Mouse (Mus musculus) adrenal gland, postnatal 25 days (tissue): ENCODE measurements around the gene Rack1. TPM values are rescaled to one million over a fixed set of nuclear protein-coding genes. Genes with fewer than 3 reads are reported as not detected.
"Not testable (repeated sequence)": the region's sequence is repeated elsewhere in the genome, so short reads cannot be mapped to it uniquely, and the experiment has no call there.

Source experiments
- DNase-seq: peaks from one replicate; pipeline ENCODE4 v3.0.0; 2021; ENCODE audit warnings: mixed read lengths
- total RNA-seq: library from RNA; stranded (reverse); gene quantifications from 2 replicates; pipeline ENCODE4 v1.2.3, GENCODE M21; 2021

The Rack1 gene
- total RNA-seq, 1 experiment from 2014 or later, result 598 TPM

DNA sequence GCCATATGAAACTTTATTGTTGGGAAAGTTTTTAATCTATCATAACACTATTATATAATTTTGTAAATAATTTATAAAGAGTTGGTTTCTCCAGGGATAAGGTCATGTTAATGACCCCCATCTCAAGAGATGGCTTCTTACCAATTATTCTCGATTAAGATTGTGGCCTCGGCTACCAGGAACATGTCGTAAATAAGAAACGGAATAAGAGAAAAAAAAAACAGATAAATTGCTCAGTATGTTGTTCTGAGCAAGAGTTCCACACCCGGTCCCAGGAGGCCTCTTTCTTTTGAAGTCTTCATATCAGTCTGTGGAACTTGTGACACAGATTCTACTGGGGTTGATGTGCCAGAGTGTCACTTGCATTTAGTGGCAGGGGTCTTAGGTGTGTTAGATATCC lies 41.1 kb downstream of the Rack1 start:
- DNase-seq, result no peak

DNA sequence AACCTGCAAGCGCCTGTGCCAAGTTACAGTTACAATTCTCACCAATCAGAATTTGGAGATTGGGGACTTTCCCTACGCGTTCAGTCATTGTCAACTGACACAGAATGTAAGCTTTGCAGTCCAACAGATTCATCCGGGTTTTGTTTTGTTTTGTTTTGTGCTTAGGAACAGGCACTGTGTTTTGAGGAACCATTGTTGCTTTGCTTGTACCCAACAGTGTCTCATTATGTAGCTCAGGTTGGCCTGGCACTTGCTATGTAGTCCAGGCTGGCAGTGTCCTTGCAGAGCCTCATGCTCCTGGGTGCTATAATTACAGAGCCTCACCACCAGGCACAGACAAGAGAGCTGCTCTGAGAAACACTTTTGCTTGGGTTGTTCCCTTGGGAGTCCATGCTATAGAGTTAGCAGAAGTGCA lies 42.3 kb downstream of the Rack1 start:
- no peak for DNase-seq

- DNase-seq, result no peak
These were observed 43.1 kb downstream of the Rack1 start for GRCm38 (mm10) chr11:48843202-48843601.

DNA sequence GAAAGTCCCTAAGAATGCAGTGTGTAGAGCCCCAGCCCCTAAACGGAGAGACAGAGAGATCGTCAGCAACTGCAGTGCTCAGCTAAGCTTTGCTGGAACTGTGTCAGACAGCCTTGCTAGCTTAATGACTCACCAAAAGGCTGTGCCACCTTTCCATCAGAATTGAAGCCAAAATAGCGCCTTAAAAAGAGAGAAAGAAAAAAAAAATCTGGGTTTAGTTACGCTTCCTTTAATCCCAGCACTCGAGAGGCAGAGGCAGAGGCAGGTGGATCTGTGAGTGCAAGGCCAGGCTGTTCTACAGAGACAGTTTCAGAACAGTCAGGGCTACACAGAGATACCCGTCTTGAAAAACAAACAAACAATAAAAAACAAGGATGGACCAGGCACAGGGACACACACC lies 44.2 kb downstream of the Rack1 start:
- DNase-seq, result no peak

- DNase-seq, result no peak
These were observed 45.2 kb downstream of the Rack1 start for GRCm38 (mm10) chr11:48845244-48845815.

DNA sequence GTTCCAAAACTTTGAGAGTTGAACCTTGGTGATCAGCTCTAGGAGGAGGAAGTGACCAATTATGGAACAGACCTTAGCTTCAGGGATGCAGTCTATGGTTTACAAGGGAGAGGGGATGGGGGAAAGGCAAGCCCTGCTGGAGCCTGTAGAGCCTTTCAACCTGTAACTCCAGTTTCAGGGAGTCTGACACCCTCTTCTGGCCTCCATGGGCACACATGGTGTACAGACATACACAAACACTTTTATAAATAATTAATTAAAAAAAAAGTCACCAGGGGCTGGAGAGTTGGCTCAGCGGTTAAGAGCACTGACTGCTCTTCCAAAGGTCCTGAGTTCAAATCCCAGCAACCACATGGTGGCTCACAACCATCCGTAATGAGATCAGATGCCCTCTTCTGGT lies 46.2 kb downstream of the Rack1 start:
- not testable (repeated sequence) for DNase-seq

GRCm38 (mm10) chr11:48846881-48847280 lies 46.7 kb downstream of the Rack1 start:
- no peak for DNase-seq

DNA sequence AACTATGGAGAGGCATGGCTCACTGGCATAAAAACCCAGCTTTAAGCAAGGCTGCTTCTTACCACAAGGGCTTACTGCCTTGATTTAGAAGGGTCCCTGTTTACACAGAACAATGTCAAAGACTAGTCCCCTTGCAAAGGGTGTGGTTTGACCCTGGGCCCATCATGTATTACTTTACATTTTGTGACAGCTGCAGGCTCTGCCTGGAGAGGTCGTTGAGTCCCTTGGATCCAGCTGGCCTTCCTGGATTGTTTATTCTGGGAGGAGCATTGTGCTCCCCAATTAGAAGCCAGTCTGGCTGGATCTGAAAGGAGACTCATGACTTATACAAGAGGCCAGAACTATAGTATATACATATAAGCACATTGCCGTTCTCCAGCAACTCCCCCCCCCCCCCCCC lies 50.1 kb downstream of the Rack1 start:
- DNase-seq, result no peak

DNA sequence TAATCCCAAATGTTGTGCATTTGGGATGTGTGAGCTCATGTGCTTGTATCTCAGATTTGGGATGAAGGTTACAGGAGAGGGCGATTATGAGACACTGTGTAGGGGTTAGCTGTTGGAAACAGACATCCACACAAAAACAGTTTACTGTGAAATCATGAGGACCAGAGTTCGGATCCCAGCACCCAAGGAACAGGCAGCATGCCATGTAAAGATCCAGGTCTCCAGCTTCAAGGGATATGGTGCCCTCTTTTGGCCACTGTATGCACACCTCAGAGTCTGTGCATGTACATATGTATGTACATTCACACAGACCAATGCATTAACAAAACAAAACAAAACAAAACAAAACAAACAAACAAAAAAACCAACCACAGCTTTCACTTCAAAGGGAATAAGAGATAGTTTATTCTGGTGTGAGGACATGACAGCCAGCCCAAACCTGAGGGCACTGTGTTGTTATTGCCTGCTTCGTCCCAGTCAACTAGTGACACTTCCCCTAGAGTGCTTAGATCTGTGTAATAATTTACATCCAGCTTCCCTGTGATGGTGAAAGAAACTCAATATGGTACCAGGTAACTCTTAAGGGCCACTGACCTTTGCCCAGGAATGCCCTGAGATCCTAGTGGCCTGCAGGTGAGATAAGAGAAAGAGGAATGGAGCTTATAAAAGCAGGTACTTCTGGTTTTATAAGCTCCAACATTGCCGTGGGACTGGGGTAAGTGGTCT lies 51.3 kb downstream of the Rack1 start:
- DNase-seq, result no peak

GRCm38 (mm10) chr11:48852190-48852589 lies 52.1 kb downstream of the Rack1 start:
- DNase-seq, result no peak

- DNase-seq, result no peak
These were observed 52.7 kb downstream of the Rack1 start for GRCm38 (mm10) chr11:48852624-48853473.

DNA sequence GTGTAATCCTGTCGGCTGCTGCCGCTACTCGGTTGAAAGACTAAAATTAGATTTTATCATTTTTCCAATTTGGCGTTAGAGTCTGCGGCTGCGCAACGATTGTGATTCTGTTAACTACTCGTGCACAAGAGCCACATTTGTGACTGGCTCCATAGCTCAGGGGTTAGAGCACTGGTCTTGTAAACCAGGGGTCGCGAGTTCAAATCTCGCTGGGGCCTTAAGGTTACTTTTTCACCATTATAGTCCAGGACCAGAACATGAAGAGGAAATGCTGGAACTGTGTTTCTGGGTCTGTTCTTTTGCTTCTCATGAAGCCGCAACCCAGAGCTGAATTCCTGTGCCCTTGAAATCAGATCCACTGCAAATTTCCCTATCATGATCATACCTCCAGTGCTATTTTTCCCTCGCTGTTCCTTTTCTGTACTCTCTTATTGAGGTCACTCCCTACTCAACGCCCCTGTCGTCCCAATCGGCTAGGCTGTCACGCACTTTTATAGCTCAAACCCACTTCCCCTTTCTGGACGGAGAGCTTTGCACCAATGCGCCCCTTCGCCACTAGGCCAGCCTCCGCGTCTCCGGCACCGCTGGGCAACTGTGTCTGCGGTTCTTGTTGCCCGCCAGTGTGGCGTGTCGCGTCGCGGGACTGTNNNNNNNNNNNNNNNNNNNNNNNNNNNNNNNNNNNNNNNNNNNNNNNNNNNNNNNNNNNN lies 53.5 kb downstream of the Rack1 start:
- peak; percentile 86 for DNase-seq

Other genes with a start within 250 kb of the Rack1 start
- gene Trim41, start 17.0 kb downstream of the Rack1 start, total RNA-seq, result 48.6 and 53.0 TPM in 2 replicates
- gene Trim7, start 25.8 kb downstream of the Rack1 start, total RNA-seq, result 16.9 and 17.6 TPM in 2 replicates
- 2.3 and 3.6 TPM in 2 replicates for gene Gm12184, start 26.3 kb downstream of the Rack1 start, total RNA-seq
- 18.7 and 22.6 TPM in 2 replicates for gene Irgm1, start 71.4 kb downstream of the Rack1 start, total RNA-seq
- gene Gm5431, start 101.9 kb downstream of the Rack1 start, total RNA-seq, result 1.3 TPM in 2 replicates
- 4.6 TPM in 1 of 2 replicates, not detected in the other for gene Psme2b, start 145.9 kb downstream of the Rack1 start, total RNA-seq
- gene Olfr56, start 178.6 kb downstream of the Rack1 start, total RNA-seq, result not detected in 2 replicates
- gene 9930111J21Rik1, start 179.1 kb downstream of the Rack1 start, total RNA-seq, result 2.1 and 3.2 TPM in 2 replicates
- 0.67 and 1.3 TPM in 2 replicates for gene Gm12185, start 191.9 kb downstream of the Rack1 start, total RNA-seq
- gene Tgtp1, start 193.8 kb downstream of the Rack1 start, total RNA-seq, result 1.5 and 2.2 TPM in 2 replicates